Mouse (Mus musculus) myocyte (in vitro differentiated cells): Measurements from ENCODE around the gene Bmp7.

ENCODE experiments used
- E2F4 ChIP-seq: IDR thresholded peaks from one replicate; pipeline ENCODE4 v1.6.1; 2011; ENCODE audit warnings: mild to moderate bottlenecking, control low read depth, moderate library complexity; ENCODE audit not compliant: insufficient read depth
- MYOD1 ChIP-seq, 3 experiments: IDR thresholded peaks; one replicate each; pipeline ENCODE4 v1.6.1; 2011; ENCODE audit warnings: control low read depth in 2 of 3, low read depth in 2 of 3, mild to moderate bottlenecking in 2 of 3, moderate library complexity in 1 of 3; ENCODE audit not compliant: insufficient read length in 2 of 3, control insufficient read depth in 1 of 3
- MYOG ChIP-seq, 3 experiments: IDR thresholded peaks; one replicate each; pipeline ENCODE4 v1.6.1; 2011; ENCODE audit warnings: control low read depth in 2 of 3, low read depth in 2 of 3, mild to moderate bottlenecking in 2 of 3; ENCODE audit not compliant: insufficient read length in 2 of 3, control insufficient read depth in 1 of 3, insufficient read depth in 1 of 3
- POLR2A ChIP-seq: IDR thresholded peaks from one replicate; pipeline ENCODE4 v1.6.1; 2011; ENCODE audit warnings: low read depth, mild to moderate bottlenecking, control low read depth, moderate library complexity; ENCODE audit not compliant: insufficient read length
- REST ChIP-seq: IDR thresholded peaks from one replicate; pipeline ENCODE4 v1.6.1; 2011; ENCODE audit warnings: mild to moderate bottlenecking, control low read depth, moderate library complexity; ENCODE audit not compliant: insufficient read depth, insufficient read length
- TCF12 ChIP-seq: IDR thresholded peaks from one replicate; pipeline ENCODE4 v1.6.1; 2011; ENCODE audit warnings: mild to moderate bottlenecking, control low read depth; ENCODE audit not compliant: poor library complexity, insufficient read depth, severe bottlenecking
- TCF3 ChIP-seq: IDR thresholded peaks from one replicate; pipeline ENCODE4 v1.6.1; 2011; ENCODE audit warnings: low read depth, control low read depth; ENCODE audit not compliant: insufficient read length
- USF1 ChIP-seq: IDR thresholded peaks from one replicate; pipeline ENCODE4 v1.6.1; 2011; ENCODE audit warnings: low read depth, mild to moderate bottlenecking, control low read depth, moderate library complexity

DNA sequence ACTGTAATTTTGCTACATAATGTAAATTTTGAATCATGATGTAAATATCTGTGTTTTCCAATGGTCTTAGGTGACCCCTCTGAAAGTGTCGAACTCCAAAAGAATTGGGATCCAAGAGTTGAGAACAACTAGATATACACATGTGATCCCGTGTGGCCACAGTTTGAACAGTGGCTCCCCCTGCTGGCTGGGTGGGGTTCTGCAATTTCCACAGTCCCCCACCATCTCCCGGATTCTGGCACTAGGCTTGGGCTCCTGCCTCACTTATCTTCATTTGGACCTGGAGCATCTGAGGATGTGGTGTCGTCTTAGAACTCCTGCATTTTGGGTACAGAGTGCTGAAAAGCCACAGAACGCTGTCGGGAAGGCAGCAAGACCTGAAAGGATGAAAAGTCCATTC lies 91.9 kb downstream of the Bmp7 start:
- no peak for TF ChIP-seq POLR2A
- TF ChIP-seq MYOG (IDR thresholded peaks at IDR 0.05; ENCODE audit: control insufficient read depth in 1 of 3, insufficient read depth in 1 of 3, insufficient read length in 2 of 3, low read depth in 2 of 3), result no peak
- no peak for TF ChIP-seq TCF3
- no peak for TF ChIP-seq USF1
- no peak for TF ChIP-seq MYOD1 (IDR thresholded peaks at IDR 0.05; ENCODE audit: control insufficient read depth in 1 of 3, insufficient read length in 2 of 3, low read depth in 2 of 3)
- TF ChIP-seq REST, result no peak
- TF ChIP-seq TCF12, result no peak
- TF ChIP-seq E2F4, result no peak
